Mouse (Mus musculus) T-helper 2 cell (primary cell): Measurements from ENCODE around the gene Sema6b.

Source experiments
- in situ Hi-C: fragments of 300-600 bp; cut with MboI, MseI; formaldehyde crosslinking; loops from one replicate; pipeline ENCODE4 v1.15.1; 2025; ENCODE audit warnings: high pct_unique_total_duplicates

The Sema6b gene

GRCm38 (mm10) chr17:56119981-56120880 is 19.9 kb downstream of the Sema6b start:
- in situ Hi-C loops: no loop called here

GRCm38 (mm10) chr17:56119431-56119830 is 20.7 kb downstream of the Sema6b start:
- in situ Hi-C loops: no loop called here

DNA sequence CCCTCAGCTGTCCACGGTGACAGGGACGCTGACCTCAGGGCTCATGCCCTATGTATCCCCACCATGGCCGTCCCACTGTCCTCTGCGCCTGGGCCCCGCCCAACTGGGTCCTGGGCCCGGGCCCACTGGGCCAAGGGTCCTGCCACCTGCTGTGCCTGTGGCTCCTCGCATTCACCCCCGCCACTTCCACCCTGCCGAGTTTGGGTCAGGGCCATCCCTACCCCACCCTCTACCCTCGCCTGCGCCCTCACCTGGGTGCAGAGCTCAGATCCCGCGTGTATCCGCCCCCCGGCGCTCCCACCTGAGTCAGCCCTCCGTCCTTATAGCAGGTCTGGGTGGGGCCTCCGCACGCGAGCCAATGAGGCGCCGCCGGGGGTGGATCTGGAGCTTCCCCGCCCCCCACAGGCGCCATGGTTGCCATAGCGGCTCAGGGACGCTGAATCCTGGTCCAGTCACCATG is 22.9 kb downstream of the Sema6b start, which contains the start of gene Plin5:
Gene Plin5, minus strand, starts transcription at position 346 of the 460 bp plus-strand sequence.
- in situ Hi-C loops: no loop called here

- in situ Hi-C loops: no loop called here
Observed at GRCm38 (mm10) chr17:56116193-56116592, 23.9 kb downstream of the Sema6b start.

DNA sequence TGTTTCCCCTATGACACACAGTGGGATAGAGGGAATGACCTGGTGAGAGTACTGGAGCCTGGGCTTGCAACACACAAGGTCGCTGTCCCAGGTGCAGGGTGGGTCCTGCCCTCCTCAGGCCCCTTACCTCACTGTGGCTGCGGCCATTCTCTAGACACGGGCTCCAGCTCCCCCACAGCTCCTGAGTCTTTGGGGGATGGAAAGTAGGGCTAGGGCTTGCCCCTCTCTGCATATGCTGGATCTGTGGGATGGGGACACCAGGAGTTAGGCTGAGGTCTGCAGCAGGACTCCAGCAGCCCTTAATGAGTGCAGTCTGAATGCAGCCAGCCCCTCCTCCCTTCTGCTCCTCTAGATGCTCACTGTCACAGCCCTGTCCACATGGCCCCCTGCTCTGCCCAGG is 27.4 kb downstream of the Sema6b start:
- in situ Hi-C loops: no loop called here

DNA sequence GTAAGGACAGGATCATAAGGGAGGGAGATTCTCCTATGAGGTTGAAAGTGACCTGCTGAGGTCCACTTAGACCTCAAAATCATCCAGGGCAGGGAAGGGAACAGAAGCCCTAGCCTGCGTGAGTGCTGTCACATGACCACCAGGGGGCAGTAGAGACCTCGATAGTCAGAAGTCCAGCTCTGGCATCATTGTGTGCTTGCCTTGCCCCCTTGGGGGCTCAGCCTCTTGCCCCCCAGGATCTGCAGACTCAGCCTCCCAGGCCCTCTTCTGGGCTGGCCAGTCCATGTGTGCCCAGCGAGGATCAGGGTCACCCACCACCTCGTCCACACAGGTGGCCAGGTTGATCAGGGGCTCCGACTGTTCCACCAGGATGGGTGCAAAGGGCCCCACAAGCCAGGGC is 28.3 kb downstream of the Sema6b start:
- in situ Hi-C loops: no loop called here

GRCm38 (mm10) chr17:56111021-56111420 is 29.1 kb downstream of the Sema6b start:
- in situ Hi-C loops: no loop called here

DNA sequence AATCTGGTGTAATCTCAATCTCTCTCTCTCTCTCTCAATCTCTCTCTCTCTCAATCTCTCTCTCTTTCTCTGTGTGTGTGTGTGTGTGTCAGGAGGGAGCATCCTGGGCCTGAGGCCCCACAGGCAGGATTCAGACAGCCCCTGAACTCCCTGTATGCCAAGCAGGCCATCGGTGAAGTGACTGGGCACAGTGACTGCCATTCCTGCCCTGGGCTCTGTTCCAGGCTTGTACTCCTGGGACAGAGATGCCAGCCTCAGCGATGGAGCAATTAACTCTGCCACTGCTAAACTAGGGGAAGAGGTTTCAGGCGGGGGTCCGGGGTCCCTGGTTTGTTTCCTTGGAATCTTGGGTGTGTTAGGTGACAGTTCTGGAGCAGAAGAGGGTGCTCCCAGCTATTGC is 29.6 kb downstream of the Sema6b start:
- in situ Hi-C loops: no loop called here

DNA sequence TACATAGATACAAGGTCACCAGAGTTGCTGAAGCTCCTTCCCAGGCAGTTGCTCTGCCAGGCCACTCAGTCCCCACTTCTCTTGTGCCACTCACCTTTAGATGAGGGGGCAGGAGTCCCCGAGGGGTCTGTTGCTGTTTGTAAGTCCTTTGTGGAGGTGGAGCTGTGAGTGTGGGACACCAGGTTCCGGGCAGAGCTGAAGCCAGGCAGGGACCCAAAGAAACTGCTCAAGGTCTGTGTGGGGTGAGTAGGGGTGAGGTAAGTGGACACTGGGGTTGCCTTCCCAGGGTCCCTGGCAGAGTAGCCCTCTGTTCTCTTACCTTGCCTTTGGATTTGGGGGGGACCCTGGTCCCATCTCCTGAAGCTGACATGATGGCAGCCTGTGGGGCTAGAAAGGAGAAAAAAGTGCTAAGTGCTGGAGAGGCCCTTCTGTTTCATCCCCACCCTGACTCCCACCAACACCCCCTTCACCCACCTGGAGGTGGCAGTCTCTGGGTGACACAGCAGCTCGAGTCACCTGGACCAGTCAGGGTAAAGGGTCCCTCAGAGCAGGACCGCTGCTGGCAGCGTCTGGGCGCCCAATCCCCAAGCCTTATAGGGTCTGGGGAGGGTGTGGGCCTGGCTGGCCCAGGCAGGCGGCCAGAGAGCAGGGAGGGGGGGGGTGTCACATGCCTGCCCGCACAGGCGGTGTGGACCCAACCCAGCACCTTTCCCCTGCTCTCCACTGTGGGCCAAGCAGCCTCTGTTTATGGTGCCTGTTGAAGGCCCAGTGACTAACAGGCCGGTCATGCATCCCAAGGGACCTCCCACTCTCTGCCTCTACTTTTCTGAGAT is 30.7 kb downstream of the Sema6b start, which contains the start of gene Plin4:
Gene Plin4, minus strand, starts transcription at position 585 of the 833 bp plus-strand sequence.
- in situ Hi-C loops: loop anchor here (10.0 kb wide), 1 partner anchor 275 kb away; no protein-coding TSS in a partner anchor

DNA sequence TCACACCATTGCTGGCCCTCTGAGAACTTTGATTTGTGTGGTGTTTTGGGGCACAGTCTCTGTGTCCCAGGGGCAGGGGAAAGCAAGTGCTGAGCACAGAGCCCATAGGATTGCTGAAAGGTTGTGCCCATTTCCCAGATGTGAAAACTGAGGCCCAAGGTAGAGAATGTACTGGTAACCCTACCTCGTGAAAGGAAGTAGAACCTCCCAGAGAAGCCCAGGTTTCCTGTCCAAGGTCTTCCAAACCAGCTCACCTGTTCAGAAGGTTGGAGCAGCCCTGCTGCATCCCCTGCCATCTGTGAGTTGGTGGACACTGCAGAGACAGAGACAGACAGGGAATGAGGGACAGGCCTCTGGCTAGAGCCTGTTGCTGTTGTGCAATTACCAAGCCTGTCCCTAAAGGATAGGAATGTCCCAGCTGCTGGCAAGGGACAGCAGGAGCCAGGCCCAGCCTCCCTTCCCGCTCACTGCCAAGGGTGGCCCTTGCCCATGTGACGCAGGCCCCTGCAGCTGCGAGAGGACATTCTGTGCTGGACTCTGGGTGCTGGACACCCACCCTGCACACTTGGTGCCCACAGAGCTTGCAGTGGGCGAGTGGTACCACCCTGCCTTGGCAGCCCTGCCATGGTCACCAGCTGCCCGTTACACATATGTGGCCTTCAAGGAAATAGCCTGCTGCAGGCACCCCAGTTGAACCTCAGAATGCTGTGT is 31.7 kb downstream of the Sema6b start:
- in situ Hi-C loops: loop anchor here (10.0 kb wide), 1 partner anchor 276 kb away; no protein-coding TSS in a partner anchor

DNA sequence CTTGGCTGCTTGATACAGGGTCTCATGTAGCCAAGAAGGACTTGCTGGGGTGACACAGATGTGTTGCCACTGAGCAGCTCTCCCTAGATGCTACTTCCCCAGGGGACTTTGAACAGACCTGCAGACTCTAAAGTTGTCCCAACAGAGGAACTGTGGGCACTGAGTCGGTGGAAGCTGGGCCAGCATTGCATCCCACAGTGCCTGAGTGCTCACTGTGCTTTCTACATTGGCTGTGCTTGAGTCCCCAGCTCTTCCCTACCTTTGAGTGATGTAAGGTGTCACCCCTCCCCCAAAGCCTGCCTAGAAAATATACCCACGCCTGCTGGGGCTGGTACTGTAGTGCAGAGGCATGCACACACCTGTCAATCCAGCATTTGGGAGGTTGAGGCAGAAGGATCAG is 32.4 kb downstream of the Sema6b start:
- in situ Hi-C loops: loop anchor here (10.0 kb wide), 1 partner anchor 277 kb away; no protein-coding TSS in a partner anchor

- in situ Hi-C loops: loop anchor here (10.0 kb wide), 1 partner anchor 278 kb away; no protein-coding TSS in a partner anchor
Observed at GRCm38 (mm10) chr17:56106981-56107380, 33.2 kb downstream of the Sema6b start.

- in situ Hi-C loops: loop anchor here (10.0 kb wide), 1 partner anchor 278 kb away; no protein-coding TSS in a partner anchor
Observed at GRCm38 (mm10) chr17:56106436-56106835, 33.7 kb downstream of the Sema6b start.

DNA sequence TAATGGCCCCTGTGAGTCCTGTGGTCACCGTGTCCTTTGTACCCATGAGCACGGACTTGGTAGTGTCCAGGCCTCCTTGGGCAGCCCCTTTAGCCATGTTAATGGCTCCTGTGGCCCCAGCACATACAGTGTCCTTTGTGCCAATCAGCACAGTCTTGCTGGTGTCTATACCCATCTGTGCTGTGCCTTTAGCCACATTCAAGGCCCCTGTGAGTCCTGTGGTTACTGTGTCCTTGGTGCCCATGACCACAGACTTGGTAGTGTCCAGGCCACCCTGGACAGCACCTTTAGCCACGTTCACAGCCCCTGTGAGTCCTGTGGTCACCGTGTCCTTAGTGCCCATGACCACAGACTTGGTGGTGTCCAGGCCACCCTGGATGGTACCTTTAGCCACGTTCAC is 35.3 kb downstream of the Sema6b start:
- in situ Hi-C loops: loop anchor here (10.0 kb wide), 1 partner anchor 280 kb away; no protein-coding TSS in a partner anchor

- in situ Hi-C loops: loop anchor here (10.0 kb wide), 1 partner anchor 281 kb away; no protein-coding TSS in a partner anchor
Observed at GRCm38 (mm10) chr17:56103465-56104285, 36.5 kb downstream of the Sema6b start.

DNA sequence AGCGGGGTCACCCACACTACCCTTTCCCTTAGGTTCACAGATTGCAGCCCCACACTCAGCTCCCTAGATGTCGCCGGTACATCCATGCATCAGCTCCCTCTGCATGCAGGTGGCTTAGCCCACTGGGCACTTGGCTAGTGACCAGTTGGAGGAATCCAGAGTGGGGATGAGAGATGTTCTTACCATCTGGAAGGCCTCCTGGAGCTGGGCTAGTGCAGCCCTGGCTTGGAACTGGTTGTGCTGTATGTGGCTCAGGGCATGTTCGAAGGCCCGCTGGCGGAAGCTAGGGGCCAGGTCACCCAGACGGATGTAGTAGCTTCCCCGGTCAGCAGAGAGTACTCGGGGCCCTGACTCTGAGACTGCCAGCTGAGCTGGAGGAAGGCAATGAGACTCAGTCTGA is 37.2 kb downstream of the Sema6b start:
- in situ Hi-C loops: loop anchor here (10.0 kb wide), 1 partner anchor 282 kb away; no protein-coding TSS in a partner anchor

DNA sequence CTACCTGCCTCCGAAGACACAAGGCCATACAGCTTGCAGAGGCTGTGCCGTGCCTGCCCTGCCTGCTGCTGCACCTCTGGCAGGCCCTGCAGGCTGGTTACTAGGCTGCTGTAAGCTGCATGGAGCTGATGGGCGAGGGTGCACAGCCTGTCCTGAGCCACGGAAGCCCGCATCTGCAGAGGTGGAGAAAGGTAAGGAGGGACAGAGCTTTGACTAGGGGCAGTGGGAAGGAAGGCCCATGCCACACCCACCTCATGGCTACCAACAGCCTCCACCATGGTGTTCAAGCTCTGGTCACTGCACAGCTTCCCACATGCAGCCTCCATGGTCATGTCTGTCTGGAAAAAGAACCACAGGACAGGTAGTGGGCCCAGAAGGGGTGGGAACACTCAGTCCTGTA is 38.0 kb downstream of the Sema6b start:
- in situ Hi-C loops: loop anchor here (10.0 kb wide), 1 partner anchor 283 kb away; no protein-coding TSS in a partner anchor

- in situ Hi-C loops: loop anchor here (10.0 kb wide), 1 partner anchor 284 kb away; no protein-coding TSS in a partner anchor
Observed at GRCm38 (mm10) chr17:56100811-56101210, 39.3 kb downstream of the Sema6b start.

DNA sequence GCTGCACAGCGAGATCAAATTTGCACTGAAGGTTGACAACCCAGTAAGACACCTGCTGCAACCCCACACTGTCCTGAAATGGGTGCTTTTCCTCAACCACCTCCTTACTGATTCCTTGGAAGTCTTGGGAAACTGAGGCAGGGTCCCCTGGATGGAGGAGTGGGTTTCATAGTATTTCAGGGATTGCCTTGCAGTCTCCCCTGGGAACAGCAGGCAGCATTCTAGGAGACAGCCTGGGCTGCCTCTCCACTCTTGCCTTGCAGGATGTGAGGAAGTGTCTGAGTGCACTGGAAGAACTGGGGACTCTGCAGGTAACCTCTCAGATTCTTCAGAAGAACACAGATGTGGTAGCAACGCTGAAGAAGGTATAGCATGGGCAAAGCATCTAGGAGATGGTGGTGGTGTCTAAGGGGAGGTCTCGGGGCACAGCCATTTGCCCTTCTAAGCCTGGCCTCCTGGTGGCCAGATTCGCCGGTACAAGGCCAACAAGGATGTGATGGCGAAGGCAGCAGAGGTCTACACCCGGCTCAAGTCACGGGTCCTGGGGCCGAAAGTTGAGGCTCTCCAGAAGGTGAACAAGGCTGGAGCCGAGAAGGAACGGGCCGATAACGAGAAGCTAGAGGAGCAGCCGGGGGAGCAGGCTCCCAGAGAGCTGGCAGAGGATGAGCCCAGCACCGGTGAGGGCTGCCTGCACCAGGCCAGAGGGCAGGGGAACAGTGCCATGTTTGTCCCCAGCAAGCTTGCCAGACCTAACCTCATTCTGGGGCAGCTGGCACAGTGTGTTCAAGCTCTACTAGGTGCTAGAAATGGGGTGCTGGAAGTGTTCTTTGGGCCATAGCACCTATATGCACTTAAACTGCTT is 41.2 kb downstream of the Sema6b start:
- in situ Hi-C loops: no loop called here
